Mouse (Mus musculus) midbrain, embryonic 10.5 days (tissue): ENCODE measurements around the gene Sept14. TPM values are rescaled to one million over a fixed set of nuclear protein-coding genes. Genes with fewer than 3 reads are reported as not detected.
A peak's percentile ranks its signal among the peaks of the same experiment; 100 is the strongest.

Experiments
- DNase-seq: peaks from one replicate; pipeline ENCODE4 v3.0.0-alpha.2; 2017; ENCODE audit warnings: low spot score
- H3K27ac ChIP-seq: fragments of 300-500 bp; sonication (generic); replicated peaks from 2 replicates; pipeline ENCODE4 v1.5.1; 2016; ENCODE audit warnings: mild to moderate bottlenecking
- H3K27me3 ChIP-seq: fragments of 300-500 bp; sonication (generic); 2 replicates; pipeline ENCODE4 v1.6.1; 2016; ENCODE audit warnings: low read depth, mild to moderate bottlenecking; ENCODE audit not compliant: poor library complexity, severe bottlenecking
- H3K36me3 ChIP-seq: fragments of 300-500 bp; sonication (generic); 2 replicates; pipeline ENCODE4 v1.6.1; 2016; ENCODE audit warnings: mild to moderate bottlenecking, moderate library complexity
- H3K4me1 ChIP-seq: fragments of 300-500 bp; sonication (generic); 2 replicates; pipeline ENCODE4 v1.6.1; 2016
- H3K4me3 ChIP-seq: fragments of 300-500 bp; sonication (generic); 2 replicates; pipeline ENCODE4 v1.5.1; 2016; ENCODE audit warnings: mild to moderate bottlenecking, moderate library complexity
- H3K9me3 ChIP-seq: fragments of 300-500 bp; sonication (generic); replicated peaks from 2 replicates; pipeline ENCODE4 v1.6.1; 2016; ENCODE audit warnings: mild to moderate bottlenecking
- WGBS: fragments of 180-500 bp; shearing (Covaris S2); methylation state at CpG from one replicate; pipeline ENCODE4 v1.1.7; 2016; 5-methylcytosine and 5-hydroxymethylcytosine counted together
- polyA plus RNA-seq: library from polyadenylated mRNA; unstranded; fragments of >200 nt; fragmentation: Nextera tagmentation; extraction: Ambion mirVana; gene quantifications from 2 replicates; pipeline ENCODE4 v1.2.1, GENCODE M21; 2016

The Sept14 gene
- not detected in 2 replicates for polyA plus RNA-seq

DNA sequence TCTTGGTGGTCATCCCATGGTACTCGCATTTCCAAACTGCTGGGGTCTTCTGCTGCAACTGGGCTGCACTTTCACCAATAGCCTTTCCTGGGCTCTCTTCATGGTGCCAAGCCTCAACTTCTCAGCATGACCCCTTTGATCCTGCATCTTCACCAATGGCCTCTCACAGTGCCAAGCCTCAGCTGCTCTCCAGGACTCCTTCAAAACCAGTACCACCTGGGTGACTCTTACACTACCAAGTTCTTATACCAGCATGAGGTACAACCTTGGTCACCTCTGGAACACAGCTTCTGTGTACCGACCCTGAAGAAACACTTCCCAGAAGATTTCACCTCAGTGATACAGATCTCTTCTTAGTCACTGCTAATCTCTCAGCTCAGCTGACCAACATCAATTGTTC, at the start of gene Sept14:
Gene Sept14, minus strand, starts transcription at position 101 of the 400 bp plus-strand sequence.
- 57% methylated on average over 2 of the region's 2 CpGs for whole genome bisulfite sequencing
- Histone ChIP-seq H3K27me3 (no peaks in the 10 kb centered on the region), H3K27ac (no peak within 1 kb of the TSS), H3K9me3 (no peaks in the 10 kb centered on the region), H3K4me3 (no peak within 1 kb of the TSS), H3K36me3 (no peaks in the 10 kb centered on the region), H3K4me1 (no peaks in the 10 kb centered on the region)
- DNase-seq = no peak

DNA sequence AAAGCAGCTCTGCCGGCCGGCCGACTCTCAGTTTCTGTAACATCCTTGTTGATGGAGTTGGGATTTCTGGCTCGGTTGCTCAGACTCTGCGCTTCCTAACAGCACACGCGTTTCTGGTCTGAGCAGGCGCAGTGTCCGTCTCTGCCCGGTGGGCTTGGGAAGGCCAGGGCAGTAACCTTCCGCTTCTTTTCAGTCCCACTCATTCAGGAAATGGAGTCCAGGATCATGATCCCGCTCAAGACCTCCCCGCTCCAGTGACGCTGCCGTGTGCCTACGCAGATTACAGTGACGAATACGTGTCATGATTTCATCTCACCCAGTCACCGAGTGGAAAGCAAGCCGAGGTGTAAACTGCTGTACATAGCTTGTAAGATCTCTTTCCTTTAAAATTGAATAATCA, 48.6 kb upstream of the Sept14 start:
- DNase-seq = no peak
- Histone ChIP-seq H3K9me3 (no peaks in the 10 kb centered on the region), H3K4me1 (no peaks in the 10 kb centered on the region)

DNA sequence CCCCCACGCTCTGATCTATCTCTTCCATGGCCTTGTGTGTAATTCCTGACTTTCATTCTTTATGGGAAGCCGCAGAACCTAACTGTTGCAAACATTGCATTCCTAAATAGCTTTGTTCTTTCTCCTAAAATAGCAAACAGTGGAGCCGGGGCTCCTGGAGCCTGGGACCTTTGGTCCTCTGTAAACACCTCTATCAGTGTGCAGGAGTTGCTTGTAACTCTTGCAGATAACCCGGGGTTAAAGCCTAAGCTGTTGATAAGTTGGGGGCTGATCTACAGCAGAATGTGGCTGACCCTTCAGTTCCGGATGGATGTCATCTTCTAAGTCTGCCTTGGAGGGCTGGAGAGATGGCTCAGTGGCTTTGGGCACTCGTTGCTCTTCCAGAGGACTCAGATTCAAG, 35.7 kb upstream of the Sept14 start:
- no peaks in the 10 kb centered on the region for H3K27me3 ChIP-seq
- no peak overlapping the region for H3K27ac ChIP-seq
- H3K9me3 ChIP-seq = no peaks in the 10 kb centered on the region
- WGBS = 77% methylated on average over 6 of the region's 6 CpGs
- peaks cover 69% of the 10 kb centered on the region for H3K36me3 ChIP-seq
- no peaks in the 10 kb centered on the region for H3K4me1 ChIP-seq
- no peak for DNase-seq
- no peak overlapping the region for H3K4me3 ChIP-seq

More for the DNA sequence above, 48.6 kb upstream of the Sept14 start:
- 95% methylated on average over 20 of the region's 20 CpGs for WGBS
- no peaks in the 10 kb centered on the region for H3K27me3 ChIP-seq
- H3K4me3 ChIP-seq = no peak overlapping the region
- H3K27ac ChIP-seq = no peak overlapping the region
- peaks cover 25% of the 10 kb centered on the region for H3K36me3 ChIP-seq

- Histone ChIP-seq H3K9me3 (no peaks in the 10 kb centered on the region), H3K4me3 (no peak overlapping the region), H3K27me3 (no peaks in the 10 kb centered on the region), H3K4me1 (no peaks in the 10 kb centered on the region), H3K27ac (no peak overlapping the region), H3K36me3 (peaks cover 60% of the 10 kb centered on the region)
- WGBS = 93% methylated on average over 7 of the region's 7 CpGs
- no peak for DNase-seq
Observed at GRCm38 (mm10) chr5:129742903-129743488, 34.7 kb upstream of the Sept14 start.

GRCm38 (mm10) chr5:129740976-129741375, 32.7 kb upstream of the Sept14 start:
- H3K4me3 ChIP-seq = no peak overlapping the region
- 89% methylated on average over 1 of the region's 1 CpGs for WGBS
- DNase-seq = peak; percentile 32
- H3K9me3 ChIP-seq = no peaks in the 10 kb centered on the region
- H3K4me1 ChIP-seq = no peaks in the 10 kb centered on the region
- H3K27me3 ChIP-seq = no peaks in the 10 kb centered on the region
- H3K36me3 ChIP-seq = peaks cover 42% of the 10 kb centered on the region
- H3K27ac ChIP-seq = no peak overlapping the region

DNA sequence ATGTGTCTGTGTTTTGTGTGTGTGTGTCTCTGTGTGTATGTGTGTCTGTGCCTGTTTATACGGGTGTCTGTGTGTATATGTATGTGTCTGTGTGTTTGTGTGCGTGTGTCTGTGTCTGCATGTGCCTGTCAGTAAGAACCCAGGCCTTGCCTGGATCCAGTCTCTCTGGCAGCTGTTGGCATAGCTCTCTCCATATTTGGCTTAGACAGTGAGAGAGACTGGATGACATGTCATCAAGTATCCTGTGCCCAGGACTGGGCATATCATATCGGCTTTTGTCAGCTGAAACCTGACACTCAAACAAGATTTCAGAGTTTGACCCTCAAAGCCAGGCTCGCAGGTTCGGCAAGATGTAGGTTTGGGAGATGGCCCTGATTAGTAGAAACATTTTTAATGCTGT, 22.7 kb upstream of the Sept14 start:
- Histone ChIP-seq H3K27me3 (no peaks in the 10 kb centered on the region), H3K4me1 (peaks cover 24% of the 10 kb centered on the region), H3K27ac (no peak overlapping the region), H3K4me3 (no peak overlapping the region), H3K9me3 (no peaks in the 10 kb centered on the region), H3K36me3 (peaks cover 20% of the 10 kb centered on the region; the same call in 1 of the 2 replicates)
- 82% methylated on average over 5 of the region's 5 CpGs for WGBS
- no peak for DNase-seq

- no peaks in the 10 kb centered on the region for H3K9me3 ChIP-seq
- no peak for DNase-seq
- H3K27ac ChIP-seq = 0 out of 2 replicates have a peak overlapping the region, but pooled peaks have one; percentile 7
- no peaks in the 10 kb centered on the region for H3K27me3 ChIP-seq
- no peak overlapping the region for H3K4me3 ChIP-seq
- peaks cover 28% of the 10 kb centered on the region for H3K4me1 ChIP-seq
- peaks cover 15% of the 10 kb centered on the region; the same call in 1 of the 2 replicates for H3K36me3 ChIP-seq
- WGBS = 86% methylated on average over 11 of the region's 11 CpGs
Observed at GRCm38 (mm10) chr5:129730344-129730743, 22.0 kb upstream of the Sept14 start.

DNA sequence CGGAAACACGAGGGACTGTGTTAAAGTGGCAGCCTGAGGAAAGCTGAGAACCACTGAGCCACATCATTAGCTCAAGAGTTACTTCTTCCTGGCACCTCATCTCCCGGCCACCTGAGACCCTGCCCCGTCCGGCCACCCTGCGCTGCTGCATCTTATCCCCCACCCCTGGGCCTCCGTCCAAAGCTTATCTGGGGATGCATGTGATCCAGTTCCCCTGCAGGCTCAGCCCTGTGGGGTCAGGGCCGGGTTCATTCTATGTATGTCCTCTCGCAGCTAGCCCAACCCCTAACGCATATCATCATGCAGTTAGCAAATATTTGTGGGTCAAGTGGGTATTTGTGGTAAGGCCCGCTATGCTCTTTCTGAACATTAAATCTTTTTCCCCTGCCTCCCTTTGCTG, 21.0 kb upstream of the Sept14 start:
- H3K27ac ChIP-seq = no peak overlapping the region
- peaks cover 28% of the 10 kb centered on the region for H3K4me1 ChIP-seq
- DNase-seq = no peak
- WGBS = 71% methylated on average over 11 of the region's 11 CpGs
- no peaks in the 10 kb centered on the region for H3K9me3 ChIP-seq
- H3K36me3 ChIP-seq = 0 out of 2 replicates have a peak, but pooled peaks cover 6% of the 10 kb centered on the region
- no peak overlapping the region for H3K4me3 ChIP-seq
- no peaks in the 10 kb centered on the region for H3K27me3 ChIP-seq

GRCm38 (mm10) chr5:129726784-129727183, 18.5 kb upstream of the Sept14 start:
- Histone ChIP-seq H3K9me3 (no peaks in the 10 kb centered on the region), H3K27me3 (no peaks in the 10 kb centered on the region), H3K27ac (no peak overlapping the region), H3K4me3 (no peak overlapping the region), H3K36me3 (no peaks in the 10 kb centered on the region), H3K4me1 (peaks cover 28% of the 10 kb centered on the region)
- 90% methylated on average over 3 of the region's 3 CpGs for WGBS
- no peak for DNase-seq

DNA sequence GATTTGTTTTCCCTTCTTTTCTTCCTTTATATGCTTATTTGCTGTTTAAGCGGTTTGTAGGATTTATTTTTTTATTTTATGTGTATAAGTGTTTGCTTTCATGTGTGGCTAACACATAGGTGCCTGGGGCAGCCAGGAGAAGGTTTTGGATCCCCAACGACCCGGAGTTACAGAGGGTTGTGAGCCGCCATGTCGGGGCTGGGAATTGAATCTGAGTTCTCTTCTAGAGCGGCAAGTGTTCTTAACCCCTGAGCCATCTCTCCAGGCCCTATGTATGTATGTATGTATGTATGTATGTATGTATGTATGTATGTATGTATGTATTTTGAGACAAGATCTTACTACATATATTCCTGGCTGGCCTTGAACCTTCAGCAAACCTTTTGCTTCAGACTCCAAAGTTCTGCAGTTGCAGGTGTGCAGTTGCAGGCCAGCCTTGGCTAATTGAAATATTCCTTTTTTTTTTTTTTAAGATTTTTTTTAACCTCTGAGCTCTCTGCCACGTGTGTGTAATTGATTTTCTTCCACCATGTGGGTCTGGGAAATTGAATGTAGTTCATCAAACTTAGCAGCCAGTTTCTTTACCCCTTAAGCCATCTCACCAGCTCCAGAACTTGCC, 17.6 kb upstream of the Sept14 start:
- no peaks in the 10 kb centered on the region for H3K9me3 ChIP-seq
- no peaks in the 10 kb centered on the region for H3K27me3 ChIP-seq
- peak overlapping the region; percentile 92 for H3K4me3 ChIP-seq
- H3K36me3 ChIP-seq = no peaks in the 10 kb centered on the region
- 29% methylated on average over 7 of the region's 7 CpGs for WGBS
- peak; percentile 31 for DNase-seq
- H3K4me1 ChIP-seq = peaks cover 28% of the 10 kb centered on the region
- peak overlapping the region; percentile 99 for H3K27ac ChIP-seq

GRCm38 (mm10) chr5:129724834-129725773, 16.8 kb upstream of the Sept14 start, which contains the start of gene Nipsnap2:
Gene Nipsnap2, plus strand, starts transcription at chr5:129725063.
- Histone ChIP-seq H3K4me1 (peaks cover 23% of the 10 kb centered on the region), H3K4me3 (peak within 1 kb of the TSS; percentile 92), H3K9me3 (no peaks in the 10 kb centered on the region), H3K36me3 (peaks cover 4% of the 10 kb centered on the region), H3K27me3 (no peaks in the 10 kb centered on the region), H3K27ac (peak within 1 kb of the TSS; percentile 99)
- peak; percentile 96 for DNase-seq
- 1% methylated on average over 74 of the region's 93 CpGs for WGBS

DNA sequence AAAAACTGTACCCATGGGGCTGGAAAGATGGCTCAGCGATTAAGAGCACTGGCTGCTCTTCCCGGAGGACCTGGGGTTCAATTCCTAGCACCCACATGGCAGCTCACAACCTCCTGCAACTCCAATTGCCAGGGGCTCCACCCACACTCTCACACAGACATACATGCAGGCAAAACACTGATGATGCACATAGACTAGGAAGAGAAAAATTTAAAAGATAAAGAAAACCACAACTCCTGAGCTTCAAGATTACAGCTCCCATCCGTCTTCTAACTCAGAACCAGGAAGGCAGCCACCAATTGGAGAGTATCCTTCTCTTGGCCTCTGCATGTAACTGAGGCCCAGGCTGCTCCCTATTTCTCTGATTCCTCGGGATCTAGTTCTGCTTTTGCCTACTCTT, 16.0 kb upstream of the Sept14 start:
- Histone ChIP-seq H3K27me3 (no peaks in the 10 kb centered on the region), H3K4me1 (peaks cover 17% of the 10 kb centered on the region), H3K4me3 (peak overlapping the region; percentile 92), H3K9me3 (no peaks in the 10 kb centered on the region), H3K36me3 (peaks cover 12% of the 10 kb centered on the region), H3K27ac (peak overlapping the region; percentile 99)
- WGBS = 58% methylated on average over 4 of the region's 4 CpGs
- DNase-seq = no peak
